Mouse (Mus musculus) telencephalon, adult 2 months (tissue): ENCODE data around the gene Sepsecs.
A peak's percentile ranks its signal among the peaks of the same experiment; 100 is the strongest.
"Not testable (repeated sequence)": the region's sequence is repeated elsewhere in the genome, so short reads cannot be mapped to it uniquely, and the experiment has no call there.

Source experiments
- DNase-seq: peaks from one replicate; pipeline ENCODE4 v3.0.0-alpha.2; 2011; ENCODE audit warnings: low read depth, low spot score

Sepsecs gene

DNA sequence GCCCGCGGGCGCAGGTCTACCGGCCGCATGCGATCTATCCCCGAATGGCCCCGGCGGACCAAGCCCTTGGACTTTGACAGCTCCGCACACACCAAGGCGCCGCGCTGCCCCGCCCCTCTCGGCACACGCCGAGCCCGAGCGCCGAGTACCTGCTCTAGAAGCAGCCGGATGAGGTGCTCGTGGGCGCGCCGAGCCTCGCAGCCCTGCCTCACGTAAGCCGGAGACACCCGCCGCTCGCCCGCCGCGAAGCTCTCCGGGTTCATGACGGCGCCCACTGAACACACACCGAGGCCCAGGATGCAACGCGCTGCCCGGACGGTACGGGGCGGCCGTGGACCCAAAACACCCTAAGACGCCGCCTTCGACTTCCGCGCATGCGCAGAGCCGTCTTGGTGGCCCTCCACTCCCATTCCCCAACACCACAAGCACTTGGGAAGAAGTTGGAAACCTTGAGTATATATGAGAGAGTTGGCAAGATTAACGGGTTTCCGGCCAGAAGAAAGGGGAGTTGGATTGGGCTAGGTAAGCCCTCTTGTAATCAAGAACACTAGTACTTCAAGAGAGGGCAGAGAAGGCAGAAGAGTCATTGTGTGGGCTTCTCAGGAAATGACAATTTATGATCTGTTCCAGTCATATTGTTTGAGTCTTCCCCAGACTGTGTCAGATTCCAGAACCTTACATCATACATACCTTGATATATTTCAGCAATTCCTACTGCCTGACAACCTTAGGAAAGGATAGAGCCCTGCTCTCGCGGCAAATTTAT lies at the start of gene Sepsecs:
Gene Sepsecs (minus strand): TSS at position 283 of the 766 bp plus-strand sequence.
- DNase-seq: peak; percentile 90

DNA sequence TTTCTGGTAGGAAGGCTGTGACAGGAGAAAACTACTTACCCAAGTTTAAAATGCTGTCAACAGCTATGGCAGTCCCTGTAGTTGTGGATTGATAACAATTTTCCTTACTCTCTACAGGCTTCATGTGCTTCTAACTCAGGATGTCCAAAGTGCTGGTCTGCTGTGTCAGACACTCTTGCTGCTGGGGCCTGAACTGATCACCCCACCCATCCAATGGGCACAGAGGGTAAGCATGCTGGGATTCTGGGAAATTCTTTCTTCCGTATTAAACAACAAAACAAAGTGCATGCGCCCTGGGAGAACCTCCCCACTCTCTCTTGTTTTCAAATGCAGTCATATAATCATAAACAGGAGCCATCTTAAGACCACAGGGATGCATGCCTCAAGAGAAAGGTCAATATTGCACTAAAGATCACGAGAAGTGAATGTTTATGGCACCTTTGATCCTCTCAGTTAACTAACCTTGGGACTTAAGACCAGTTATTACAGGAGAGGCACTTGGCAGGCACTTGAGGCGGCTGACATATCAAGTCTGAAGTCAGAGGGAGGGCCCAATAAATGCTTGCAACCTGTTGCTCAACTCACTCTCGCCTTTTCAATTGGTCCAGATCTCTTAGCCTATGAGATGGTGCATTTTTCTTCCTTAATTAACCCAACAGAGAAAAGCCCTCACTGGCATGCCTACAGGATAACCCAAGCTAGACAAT lies 47.4 kb upstream of the Sepsecs start:
- DNase-seq: no peak

DNA sequence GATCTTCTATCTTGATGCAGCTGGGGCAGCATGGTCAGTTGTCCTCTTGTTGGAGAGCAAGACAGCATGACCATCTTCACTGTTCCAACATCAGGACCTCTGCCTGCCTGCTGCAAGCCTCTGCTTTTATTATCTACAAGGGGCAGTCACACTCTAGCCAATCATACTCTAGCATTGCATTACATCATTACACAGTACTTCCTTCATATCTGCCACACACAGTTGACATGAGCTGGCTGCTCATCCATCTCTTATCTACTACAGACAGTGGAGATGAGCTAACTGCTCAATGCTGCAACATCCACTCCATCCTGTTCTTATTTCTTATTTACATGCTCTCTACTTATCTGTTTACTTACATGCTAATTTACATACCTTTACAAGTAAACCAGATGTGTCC lies 43.2 kb upstream of the Sepsecs start:
- no peak for DNase-seq

DNA sequence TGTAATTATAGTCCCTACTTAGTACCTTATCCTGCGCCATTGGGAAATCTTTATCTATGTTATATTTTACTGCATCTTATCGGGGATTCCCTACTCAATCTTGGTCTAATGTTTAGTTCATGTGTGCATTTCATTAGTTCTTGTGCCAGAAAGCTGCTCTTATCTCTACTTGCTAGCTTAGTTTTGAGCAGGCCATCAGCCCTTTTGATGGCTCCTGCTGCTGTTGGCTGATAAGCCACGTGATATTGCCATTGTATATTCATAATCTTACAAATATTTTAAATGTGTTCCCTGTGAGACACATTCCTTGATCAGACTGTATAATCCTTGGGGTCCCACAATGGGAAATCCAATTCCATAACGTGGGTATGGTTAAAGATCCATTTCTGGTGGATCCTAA lies 35.1 kb upstream of the Sepsecs start:
- no peak for DNase-seq

DNA sequence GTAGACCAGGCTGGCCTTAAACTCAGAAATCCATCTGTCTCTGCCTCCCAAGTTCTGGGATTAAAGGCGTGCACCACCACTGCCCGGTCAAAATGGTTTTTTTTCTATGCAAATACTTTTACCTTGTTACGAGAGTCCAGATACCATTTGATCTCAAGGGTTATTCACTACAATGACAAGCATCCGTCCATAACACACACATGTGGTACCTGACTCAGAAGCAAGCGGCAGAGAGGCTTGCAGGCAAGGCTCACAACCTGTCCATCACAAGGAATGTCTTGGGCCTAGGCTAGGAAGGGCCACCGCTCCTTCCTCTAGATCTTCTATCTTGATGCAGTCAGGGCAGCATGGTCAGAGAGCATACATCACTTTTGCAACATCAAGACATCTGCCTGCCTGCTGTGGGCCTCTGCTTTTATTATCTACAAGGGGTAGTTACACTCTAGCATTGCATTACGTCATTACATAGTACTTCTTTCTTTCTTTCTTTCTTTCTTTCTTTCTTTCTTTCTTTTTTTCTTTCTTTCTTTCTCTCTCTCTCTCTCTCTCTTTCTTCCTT lies 28.5 kb upstream of the Sepsecs start:
- not testable (repeated sequence) for DNase-seq

DNA sequence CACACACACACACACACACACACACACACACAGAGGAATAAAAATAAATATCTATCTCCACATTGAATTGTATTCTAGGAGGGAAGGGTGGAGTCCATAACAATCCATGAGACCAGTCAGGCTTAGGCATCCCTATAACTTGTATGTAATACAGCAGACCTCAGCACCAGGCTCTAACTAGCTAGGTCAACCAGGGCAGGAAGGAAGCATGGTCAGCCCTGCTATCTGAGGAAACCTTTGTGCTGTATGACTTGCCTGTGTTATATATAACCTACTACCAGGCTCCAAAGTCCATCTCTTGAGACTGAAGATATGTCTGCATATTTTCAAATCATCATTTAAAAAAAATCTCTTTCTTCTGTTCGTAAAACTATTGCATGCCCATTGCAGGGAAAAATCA lies 27.8 kb upstream of the Sepsecs start:
- no peak for DNase-seq

DNA sequence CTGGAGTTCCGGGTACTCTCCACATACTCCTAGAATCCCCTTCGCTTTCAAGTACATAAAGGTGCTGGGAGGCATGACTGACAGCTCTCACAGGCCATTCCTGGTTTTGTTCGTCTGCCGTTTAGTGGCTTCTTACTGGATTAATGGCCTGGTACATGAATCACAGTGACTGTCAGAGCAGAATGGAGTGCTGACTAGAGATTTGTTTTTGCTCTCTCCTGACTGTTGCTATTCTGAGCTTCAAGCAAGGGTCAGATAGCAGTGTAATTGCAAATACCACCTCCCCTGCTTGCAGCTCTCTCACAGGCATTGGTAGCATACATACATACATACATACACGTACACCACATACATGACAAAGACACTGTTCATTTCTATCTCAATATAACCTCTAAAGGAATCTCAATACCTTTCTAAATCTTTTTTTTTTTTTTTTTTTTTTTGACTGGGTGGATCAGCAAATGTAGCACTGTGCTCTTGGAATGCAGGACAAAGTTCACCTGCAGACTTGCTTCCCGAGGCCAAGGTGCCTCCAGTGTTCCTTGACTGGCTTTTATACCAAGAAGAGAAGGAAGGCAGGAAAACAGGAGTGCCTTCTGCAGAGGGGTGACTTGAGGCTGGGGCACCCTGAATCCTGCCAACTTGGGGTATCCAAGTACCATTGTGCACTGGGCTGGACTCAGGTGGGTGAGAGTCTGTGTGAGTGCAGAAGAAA lies 18.4 kb upstream of the Sepsecs start:
- DNase-seq: no peak

DNA sequence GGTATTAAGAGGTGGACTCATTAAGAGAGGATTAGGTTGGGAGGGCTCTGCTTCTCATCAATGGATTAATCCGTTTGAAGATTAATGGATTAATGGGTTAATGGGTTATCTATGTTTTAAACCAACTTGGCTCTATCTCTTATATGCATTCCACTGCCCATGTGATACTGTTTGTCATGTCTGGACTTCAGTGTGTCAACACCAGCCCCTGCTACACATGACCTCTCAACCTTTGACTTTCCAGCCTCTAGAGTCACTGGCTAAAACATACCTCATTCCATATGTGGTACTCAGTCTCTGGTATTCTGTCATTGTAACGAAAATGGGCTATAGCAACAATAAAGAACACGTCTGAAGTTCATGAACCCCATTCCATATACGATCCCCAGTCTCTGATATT lies 11.6 kb upstream of the Sepsecs start:
- DNase-seq: no peak

DNA sequence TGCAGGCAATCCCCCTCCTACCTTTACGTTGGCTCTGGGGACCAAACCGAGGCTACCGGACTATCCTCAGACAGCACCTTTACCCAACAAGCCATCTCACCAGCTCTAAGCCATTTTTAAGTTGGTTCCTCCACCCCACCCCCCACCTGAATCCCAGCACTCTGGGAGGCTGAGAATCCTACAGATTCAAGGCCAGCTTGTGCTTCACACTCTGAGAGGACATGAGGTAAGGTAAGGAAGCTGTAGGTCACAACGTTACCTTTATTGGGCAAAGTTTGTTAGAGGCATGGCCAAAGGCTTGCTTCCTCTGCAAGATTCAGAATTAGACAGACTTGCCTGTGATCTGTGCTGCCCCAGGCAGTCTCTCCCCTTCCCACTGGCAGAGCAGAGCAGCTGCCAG lies 10.7 kb upstream of the Sepsecs start:
- no peak for DNase-seq

DNA sequence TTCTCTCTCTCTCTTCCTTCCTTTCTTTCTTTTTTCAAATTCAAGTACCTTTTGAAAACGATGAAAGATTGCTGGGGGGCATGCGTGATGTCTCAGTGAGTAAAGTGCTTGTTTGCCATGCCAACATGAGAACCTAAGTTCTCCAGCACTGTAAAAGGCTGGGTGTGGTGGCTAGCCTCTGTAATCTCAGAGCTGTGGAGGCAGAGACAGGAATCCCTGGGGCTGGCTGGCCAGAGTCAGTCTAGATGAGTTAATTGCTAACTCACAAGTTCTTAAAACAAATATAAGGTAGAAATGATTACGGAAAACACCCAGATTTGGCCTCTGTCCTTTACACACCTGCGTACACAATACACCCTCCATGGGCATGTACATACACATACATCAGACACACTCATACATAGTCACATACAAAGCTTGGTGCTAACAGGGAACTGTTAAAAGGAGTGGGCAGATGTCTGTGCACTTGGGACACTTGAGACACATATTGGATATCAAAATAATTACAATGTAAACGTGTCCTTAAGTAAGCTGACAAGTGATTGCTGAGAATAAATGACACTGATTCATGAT lies 9.1 kb upstream of the Sepsecs start:
- DNase-seq: no peak

DNA sequence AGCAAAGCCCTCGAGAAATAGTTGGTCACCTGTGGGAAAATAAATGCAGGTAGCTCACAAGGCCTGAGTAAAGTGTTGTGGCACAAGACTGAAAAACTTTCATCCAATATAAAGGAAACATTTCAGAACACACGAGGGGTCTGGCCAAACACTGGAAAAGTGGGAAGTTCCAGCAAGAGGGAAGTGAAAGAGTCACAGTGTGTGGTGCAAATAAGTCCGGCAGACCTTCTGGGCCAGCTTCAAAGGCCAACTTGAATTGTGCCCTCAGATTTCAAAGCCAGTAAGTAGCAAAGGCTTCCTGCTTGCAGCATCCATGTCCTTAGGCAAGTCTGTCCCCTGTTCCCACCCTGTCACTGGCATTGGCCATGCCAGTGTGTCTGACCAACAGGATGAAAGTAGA lies 7.6 kb upstream of the Sepsecs start:
- DNase-seq: no peak

DNA sequence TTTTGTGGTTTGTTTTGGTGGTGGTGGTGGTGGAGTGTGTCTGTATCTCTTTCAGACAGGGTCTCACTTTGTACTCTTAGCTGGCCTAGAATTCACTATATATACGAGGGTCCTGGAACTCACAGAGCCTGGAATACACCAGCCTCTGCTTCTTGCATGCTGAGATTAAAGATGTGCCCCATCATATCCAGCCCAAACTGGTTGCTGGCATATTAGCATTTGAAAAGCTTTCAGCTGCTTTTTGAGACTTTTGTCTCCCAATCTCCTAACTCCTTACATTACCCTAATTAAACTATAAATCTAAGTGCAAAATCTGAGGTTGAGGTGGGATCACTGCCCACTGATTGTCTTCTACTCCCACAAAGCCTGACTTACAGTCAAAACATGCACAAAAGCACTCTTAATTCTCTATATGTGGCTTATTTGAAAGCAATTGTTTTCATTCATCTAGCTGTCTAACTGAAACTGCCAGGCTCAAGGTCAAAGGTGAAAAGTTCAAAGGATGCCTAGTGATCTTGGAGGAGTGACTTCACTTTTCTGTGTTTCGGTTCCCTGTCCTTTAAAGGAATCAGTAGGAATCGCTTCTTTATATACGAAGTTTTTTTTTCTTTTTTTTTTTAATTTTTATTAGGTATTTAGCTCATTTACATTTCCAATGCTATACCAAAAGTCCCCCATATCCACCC lies 5.0 kb upstream of the Sepsecs start:
- DNase-seq: no peak

DNA sequence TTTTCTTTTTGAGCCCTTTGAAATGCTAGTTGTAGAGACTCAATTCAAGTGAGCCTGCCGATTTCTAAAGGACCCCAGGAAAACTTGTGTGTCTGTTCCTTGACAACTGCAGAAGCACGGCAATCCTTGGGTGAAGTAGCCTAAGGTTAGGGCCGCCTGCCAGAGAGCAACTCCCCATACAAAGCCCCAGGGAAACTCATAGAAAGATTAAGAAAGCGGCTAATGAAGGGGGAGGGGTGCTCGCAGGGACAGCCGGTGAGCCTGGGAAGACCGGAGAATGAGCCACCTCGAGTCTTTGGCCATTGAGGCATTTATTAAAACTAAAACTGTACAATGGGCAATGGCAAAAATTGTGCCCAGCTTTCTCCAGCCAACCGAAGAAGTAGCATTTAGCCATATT lies 3.8 kb upstream of the Sepsecs start:
- no peak for DNase-seq

DNA sequence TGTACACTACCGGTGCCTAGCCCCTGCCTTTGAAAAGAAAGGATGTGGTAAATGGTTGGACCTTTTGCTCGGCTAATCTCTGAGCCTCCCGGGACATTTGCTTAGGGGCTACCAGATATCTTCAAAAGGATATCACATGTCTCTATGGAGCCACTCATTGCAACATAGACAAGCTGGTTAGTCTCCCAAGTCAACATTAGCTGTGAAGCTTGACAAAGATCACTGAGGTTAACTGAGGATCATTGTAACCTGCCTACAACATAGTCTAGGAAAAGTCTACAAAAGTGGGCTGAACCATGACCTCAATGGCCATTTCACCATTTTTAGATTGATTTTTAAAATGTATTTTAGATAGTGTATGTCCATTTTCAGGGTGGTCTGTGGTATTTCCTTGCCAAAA lies 1.2 kb upstream of the Sepsecs start:
- DNase-seq: no peak

DNA sequence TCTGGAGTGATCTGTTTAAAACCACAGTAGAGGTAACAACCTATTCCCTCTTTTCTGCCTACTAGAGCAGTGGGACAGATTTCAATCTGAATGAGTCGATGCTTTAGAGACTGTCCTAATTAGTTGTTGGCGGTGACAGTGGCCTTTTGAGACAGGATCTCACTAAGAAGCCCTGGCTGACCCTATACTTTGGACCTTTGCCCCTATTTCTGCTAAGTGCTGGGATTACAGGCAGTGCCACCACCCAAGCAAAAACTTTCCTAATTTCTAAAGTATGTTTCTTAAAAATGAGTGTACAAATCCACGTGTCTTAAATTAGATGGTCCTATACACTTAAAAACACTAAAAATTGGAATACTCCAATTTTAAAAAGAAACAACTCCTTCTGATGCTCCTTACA lies 2.7 kb downstream of the Sepsecs start:
- DNase-seq: no peak

DNA sequence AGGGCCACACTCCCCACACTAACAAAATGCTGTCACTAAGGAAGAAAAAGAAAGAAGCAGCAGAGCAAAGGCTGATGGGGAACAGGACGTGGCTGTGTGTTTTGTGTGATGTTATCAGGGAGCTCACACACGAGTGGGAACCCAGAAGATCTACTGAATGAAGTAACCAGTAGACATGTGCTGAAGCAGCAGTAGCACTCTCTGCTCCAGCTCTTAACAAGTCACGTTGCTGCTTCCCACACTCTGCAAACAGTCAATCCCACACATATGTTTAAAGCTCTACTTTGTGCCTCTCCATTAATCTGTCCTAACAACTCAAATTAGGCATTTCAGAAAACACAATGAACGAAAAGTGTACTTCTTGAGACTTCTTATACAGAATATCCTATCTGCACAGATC lies 11.6 kb downstream of the Sepsecs start:
- no peak for DNase-seq

DNA sequence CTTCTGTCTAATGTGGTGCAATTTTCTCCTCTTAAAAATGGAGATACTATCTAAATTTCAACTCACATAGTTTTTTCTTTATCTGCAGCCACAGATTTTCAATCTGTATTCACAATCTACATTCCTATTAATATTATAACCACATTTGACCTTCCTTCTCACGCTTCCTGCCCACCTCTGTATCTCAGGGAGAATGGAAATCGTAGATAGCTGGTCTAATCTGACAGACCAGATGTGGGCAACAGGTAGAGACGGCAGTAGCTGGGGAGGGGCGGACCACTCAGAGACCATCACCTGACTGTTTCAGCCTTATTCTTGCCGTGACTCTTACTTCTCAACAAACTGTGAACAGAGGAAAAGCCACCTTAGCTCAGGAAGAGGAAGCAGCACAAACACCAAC lies 12.2 kb downstream of the Sepsecs start:
- DNase-seq: no peak

DNA sequence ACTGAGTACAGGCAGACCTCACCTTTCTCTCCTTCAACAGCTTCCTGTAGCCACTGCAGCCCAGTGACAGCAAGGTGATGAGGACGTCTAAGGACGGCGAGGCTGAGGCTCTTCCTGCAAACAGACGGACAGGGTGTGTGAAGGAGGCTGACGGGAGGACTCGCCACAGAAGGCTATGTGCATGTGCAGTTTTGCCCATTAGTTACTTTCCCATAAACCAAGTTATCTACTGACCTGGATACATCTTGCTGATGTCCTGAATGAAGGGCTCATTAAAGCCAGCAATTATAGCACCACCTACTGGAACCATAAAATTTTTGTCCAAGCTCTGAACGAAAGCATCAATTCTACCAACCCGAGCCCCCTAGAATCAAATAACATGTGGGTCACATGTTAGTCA lies 13.5 kb downstream of the Sepsecs start:
- DNase-seq: no peak

DNA sequence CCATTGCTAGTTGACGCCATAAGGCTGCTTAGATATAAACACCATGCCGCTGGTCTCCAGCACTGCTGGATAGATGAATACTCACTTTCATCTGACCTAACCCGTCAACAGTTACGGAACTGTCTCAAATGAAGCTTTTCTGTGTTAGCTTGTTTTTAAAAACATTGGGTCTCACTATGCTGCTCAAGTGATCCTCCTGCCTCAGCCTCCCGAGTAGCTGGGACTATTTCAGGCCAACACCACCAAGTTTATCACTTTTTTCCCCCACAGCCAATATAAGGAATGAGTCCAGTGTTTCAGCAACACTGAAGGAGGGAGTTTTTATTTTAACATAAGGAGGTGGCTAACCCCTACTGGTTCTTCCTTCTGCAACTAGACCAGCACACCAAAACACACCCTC lies 14.5 kb downstream of the Sepsecs start:
- no peak for DNase-seq

DNA sequence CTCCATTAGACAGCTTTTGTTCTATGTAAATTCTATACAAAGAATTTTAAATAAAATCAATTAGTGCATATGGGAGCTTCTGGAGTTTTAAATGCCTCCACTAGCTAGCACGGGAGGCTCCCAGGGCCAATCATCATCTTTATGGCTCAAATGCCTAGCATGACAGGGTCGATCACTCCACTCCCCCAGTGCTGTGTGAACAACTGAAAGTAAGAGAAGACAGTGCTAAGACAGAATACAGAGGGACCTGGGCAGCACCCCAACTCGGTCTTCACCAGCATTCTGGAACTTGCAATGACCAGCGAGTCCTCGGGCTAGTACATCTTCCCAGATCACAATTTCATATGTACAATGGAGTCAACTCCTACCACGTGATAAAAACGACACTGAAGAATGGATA lies 16.9 kb downstream of the Sepsecs start:
- no peak for DNase-seq

DNA sequence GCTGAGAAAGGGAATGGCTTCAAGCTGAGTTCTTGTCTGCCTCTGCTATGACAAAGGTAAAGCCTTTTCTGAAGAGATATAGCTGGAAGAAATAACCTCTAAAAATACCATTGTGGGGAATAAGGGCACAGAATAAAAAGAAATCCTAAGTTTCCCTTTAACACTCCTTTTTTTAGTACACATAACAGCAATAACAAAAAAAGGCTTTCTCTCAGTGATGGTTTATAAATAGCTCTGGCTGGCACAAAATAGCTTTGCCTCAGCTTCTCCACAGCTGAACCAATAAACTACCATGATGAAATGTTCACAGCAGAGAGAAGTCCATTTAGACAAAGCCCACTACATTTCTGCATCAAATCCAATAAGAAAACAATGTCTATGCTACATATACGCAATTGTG lies 17.4 kb downstream of the Sepsecs start:
- DNase-seq: no peak
